Mouse (Mus musculus) right cerebral cortex, postnatal 25 days (tissue): ENCODE data around the gene Synpr.
A peak's percentile ranks its signal among the peaks of the same experiment; 100 is the strongest.

Experiments
- DNase-seq: peaks from one replicate; pipeline ENCODE4 v3.0.0; 2022

Synpr gene

DNA sequence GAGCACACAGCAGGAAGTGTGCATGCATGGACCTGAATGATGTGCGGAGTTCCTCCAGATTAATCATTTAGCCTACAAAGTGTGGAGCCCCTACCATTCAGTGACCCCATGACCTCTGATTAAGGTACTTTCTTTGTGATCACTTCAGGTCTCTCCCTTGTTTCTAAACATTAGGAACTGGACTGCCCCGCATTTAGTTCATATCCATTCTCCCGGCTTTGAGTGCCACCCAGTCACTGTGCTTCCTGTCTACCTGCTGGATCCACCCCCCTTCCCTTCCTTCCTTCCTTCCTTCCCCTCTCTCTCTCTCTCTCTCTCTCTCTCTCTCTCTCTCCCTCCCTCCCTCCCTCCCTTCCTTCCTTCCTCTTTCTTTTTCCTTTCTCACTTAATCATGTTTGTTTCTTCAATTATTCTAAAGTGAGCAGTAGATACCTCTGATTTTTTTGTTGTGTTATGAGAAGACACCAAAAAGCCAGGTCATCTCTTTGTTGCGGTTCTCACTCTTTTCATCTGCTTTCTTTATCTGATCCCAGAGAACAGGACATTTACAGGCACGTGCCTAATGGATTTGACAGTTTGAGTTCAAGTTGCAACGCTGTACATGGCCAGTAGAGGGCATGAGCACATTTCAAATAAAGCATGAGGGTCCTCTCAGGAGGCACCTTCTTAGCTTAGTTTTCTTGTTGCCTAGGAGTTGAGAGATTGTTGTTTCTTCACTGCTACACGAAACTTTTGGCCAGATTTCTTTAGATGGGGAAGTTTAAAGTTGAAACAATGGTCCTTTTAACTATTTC is 71.2 kb downstream of the Synpr start:
- DNase-seq, result peak; percentile 21

DNA sequence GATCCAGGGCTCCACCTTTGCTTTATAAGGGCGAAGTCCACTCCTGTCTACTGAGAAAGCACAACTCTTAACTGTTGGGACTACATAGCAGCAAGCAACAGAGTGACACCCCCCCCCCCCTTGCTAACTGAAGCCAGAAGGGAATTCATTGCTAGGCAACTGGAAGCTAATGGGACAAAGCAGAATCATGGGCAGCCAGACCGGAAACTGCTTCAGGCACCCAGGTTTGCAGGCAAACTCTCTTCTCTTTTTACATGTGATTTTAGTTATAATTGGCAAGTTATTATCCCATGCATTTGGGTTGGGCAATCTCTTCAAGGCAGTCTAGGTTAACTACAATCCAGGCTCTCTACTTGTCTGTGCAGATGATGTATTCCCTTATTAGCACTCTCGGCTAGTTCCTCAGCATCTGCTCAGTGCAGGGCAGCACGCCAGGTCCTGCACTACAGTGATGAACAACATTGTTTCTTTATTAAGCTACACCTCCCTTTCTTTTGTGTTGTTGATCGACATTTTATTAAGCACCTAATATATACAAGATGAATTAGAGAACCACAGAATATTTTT is 72.6 kb downstream of the Synpr start:
- DNase-seq, result no peak

DNA sequence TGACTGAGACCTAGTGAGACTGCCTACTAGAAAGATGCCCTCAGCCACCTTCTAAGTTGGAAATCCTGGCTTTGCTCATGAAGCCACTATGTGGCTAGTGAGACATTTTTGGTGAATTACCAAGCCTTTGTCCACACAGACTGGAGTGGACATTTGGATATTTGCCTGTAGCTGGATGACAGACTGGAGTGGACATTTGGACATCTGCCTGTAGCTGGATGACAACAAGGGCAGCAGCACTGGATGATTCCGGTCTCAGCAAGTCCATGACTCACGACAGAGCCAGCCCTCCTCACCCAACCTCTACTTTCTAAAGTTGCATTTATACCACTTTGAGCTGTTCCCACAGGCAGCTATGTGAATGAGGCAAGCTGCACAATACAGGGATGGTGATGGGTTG is 73.5 kb downstream of the Synpr start:
- DNase-seq, result no peak

DNA sequence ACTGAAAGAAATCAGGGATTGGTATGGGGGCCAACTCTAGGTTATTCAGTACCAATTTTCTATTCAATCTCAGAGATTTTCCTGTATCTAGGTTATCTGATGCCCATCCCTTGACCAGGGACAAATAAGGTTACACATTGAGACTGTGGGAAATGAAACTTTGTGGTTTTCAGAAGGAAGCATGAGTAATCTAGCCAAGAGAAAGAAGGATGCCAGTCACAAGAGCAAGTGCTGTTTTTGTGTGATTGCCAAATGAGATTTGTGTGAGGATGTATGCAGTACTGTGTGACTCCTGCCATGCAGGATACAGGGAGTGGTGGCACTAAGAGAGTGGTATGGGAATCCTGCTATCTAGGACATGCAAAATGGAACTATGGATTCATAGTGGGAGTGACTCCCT is 76.6 kb downstream of the Synpr start:
- DNase-seq, result no peak

DNA sequence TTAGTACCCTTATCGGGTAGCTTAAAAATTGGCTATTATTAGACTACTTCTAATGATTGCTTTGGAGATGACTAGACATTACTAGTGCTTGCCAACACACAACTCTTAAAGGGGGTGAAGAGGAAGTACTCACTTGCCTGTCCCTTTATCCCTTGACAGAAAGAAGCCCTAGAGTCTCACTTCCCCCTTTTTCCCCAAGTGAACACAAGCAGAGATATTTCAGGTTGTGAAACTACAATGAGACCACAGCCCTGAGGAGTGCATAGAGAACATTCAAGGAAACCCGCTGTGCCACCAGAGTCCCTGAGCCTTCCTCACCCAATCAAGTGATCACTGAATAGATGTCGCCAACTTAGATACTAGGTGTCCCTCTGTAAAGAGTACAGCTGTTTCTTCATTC is 77.1 kb downstream of the Synpr start:
- no peak for DNase-seq

DNA sequence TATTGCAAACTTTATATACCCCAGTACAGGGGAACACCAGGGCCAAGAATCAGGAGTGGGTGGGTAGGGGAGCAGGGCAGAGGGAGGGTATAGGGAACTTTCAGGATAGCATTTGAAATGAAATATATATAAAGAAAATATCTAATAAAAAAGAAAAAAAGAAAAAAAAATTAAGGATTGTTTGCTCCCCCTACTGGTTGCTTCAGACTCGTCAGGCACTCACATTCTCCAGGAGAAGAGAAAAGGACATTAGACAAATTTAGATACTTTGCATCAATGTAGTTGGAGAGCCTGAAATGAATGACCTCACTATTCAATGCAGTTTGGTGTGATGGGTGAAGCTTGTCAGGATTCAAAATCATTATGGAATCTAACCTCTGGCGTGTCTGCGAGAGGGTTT is 83.7 kb downstream of the Synpr start:
- no peak for DNase-seq

DNA sequence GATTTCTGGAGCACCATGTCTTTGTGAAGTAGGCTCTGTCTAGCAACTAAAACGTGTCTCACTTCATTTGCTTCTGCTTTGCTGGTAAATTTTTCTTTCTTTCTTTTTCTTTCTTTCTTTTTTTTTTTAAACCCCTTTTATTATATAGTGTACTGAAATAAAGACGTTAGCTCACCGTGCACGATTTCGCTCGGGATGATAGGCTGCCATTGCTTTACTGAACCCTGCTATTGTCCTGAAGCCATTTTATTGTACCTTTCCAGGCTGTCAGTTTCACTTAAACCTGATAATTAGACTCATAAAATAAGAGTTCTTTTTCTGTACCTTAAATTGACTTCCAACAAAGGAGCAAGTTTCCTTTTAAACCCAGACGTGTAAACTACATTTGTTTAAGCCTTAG is 104.5 kb downstream of the Synpr start:
- no peak for DNase-seq

DNA sequence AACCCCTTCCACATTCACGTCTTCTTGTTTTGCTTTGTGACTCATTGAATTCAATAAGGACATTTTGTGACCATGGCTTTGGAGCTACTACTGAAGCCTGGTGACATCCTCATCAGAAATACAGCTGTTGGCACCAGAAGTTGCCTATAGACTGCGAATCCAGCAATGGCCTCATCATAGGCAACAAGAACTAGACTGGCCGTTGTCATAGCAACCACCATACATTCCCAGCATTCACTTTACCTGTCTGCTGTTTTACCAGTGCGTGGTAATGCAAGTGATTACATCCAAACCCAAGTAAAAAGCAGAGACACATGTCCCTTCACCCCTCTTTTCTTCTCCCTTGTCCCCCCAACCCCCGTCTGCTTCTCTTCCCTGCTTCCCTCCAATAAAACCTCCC is 105.4 kb downstream of the Synpr start:
- DNase-seq, result no peak

DNA sequence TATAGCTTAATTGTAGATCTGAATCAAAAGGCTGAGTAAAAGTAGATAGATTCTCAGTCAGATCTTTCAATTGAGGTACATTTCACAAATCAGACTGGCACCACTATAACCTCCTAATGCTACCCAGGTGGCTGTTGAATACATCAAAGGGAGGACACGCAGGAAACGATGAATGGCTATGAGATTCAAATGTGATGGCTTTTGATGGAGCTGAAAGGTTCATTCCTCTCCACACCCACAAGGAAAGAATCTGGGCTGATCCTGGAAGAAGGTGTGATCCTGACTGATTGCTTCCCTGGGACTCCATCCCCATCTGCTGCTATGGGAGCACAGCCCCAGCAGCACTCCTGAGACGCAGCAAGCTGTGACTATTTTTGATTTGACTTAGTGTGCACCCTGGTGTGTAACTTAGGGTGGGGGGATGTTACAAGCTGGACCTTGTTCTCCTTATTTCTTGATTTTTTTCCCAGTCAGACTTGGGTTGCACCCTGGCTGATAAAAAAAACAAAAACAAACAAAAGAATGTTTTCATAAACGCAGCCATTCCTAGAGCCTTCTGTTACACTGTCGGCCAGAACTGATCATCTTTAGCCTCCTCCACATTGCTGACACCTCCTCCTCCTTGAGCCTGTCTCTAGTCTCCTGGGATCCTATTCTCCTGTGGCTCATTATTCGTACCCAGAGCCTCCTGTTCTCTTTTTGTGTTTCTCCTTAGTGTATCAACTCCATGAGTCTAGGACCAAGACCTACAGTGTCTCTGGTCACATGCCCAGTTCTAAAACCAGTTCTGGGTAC is 114.8 kb downstream of the Synpr start:
- peak; percentile 5 for DNase-seq

DNA sequence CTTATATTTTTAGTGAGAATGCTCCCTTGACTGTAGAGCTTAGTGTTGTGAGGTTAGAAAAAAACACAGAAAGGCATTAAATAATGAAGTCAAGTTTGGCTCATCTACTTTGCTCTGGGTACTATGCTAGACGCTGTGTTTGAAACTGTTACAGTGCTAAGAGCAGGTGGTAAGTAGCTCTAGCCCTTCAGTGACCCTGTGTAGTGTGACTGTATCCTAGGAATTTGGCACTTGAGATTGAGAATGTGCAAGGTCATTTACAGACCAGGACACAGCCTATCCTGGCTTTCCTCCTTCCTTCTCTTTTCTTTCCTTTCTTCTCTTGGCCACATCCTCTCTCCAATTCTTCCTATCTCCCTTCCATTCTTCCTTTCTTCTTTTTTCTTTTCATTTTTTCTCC is 127.1 kb downstream of the Synpr start:
- DNase-seq, result no peak

DNA sequence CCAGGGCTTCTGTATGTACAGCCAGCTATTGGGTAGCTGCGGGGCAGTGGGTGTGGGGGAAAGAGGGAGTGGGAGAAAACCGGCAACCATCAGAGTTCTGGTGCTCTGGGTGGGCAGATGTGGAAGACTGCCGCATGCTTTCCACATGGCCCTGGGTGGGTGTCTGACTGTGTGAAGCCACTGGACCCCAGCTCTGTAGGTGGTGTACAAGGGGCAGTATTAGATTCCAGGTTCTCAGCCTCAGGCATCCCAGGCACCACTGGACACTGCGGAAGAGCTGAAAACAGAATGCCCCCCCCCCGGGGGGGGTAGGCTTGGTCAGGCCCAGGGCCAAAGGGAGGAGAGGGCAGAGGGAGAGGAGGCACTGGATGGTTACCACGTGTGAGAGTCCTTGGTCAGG is 156.1 kb downstream of the Synpr start:
- DNase-seq, result no peak

DNA sequence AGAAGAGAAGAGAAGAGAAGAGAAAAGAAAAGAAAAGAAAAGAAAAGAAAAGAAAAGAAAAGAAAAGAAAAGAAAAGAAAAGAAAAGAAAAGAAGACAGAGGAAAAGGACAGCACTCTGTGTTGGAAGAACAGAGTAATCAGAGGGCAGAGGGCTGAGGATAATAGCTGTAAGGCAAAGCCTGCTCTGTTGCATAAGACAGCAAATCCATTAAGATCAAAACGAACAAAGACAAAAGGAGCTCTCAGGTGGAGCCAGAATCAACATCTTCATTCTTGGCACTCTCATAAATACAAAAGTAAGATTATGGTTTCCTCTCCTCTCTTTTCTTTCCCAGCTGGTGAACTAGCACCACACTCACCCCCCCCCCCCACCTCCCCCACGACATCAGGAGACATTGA is 160.3 kb downstream of the Synpr start:
- DNase-seq, result no peak

DNA sequence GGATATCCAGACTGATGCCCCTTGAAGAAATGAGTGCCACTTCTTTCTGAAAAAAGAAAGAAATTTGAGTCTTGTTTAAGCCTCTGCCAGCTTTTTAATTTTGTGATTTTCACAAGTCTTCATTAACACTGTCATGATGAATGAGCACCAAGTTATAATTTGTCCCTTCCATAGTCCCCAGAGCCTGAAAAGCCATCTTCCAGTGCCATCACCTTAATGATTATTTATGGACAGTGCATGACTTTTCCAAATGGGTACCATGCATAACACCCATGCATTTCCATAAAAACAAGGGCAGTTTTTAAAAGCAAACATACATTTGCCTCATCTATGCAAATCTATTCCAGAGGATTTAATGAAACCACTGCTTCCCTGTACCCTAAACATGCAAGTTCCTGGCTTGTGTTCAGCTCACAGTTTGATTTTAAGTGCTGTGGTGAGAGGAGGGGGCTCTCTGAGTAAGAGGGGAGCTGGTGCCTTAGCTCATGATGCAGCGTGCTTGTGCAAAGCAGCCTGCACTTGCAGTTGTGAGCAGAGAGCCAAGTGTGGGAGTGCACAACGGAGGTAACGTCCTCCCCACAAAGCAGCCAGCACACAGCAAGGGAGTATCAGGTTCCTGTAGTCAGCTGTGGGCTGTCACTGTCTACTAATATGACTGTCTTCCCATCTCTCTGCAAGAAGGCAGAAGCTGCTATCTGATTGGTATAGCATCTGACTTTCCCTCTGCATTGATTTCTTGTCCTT is 169.1 kb downstream of the Synpr start:
- no peak for DNase-seq

DNA sequence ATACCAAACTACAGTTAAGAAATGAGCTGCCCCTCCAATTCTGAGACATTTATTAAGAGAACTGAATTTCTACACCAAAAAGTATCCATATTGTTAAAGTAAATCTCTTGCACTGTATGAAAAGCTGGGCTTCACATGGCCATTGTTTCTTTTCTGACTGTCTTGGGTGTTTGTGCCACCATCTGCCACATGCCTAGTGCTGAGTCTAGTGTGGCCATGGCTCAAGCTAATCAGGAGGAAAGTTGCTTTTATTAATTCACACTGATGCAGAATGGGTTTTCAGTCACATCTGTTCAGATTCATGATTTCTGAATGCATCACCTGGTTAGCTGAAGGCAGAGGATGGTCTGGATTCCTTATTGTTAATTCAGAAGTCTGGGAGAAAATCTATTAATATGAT is 170.4 kb downstream of the Synpr start:
- no peak for DNase-seq

DNA sequence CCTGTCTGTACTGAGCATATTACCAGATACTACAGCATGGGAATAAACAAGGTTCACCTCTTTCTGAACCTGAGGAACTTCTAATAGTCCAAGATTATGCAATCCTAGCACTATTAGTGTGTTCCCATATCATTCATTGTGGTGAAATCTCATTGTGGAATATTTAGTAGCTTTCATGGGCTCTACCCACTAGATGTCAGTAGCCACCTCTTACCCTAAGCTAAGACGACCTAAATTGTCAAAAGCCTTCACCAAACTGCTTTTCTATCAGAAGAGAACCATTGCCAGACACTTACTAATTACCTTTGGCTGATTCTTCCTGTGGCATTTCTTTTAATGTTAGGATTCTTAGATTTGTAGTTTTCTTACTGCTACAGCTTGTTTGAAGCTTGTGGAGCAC is 174.8 kb downstream of the Synpr start:
- no peak for DNase-seq

DNA sequence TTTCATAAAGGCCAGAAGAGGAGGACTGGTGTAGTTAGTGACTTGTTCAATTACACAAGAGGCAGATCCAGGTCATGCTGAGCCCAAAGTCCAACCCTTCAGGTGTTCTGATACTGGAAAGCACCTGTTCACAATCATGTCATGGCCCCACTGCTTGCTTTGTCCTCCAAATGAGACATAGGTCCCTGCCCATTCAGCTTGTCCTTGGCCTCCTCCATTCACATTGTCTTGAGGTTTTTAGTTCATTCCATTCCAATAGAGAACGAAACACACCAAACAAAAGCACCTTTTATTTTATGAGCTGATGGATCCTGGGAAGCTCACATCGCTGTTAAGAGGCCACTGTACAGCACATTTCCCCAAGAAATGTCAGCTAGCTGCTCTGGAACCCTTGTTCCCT is 184.6 kb downstream of the Synpr start:
- no peak for DNase-seq

DNA sequence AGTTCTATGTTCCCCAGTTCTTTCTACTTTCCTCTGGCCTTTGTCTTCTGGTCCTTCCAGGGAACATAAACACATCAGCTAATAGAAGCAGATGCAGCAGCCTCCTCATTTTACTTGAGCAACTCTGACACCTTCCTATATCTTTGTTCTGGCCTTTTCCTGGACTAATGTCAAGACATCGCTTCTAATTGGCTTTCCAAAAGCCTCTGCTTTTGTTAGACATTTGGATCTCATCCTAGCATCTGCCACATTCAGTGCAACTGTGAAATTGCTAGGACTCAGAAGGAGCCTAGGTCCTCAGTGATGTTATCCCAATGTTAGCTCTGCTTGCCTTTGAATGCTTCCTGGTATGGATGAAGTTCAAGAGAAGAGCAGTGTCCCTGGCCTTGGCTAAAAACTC is 193.2 kb downstream of the Synpr start:
- DNase-seq, result no peak

DNA sequence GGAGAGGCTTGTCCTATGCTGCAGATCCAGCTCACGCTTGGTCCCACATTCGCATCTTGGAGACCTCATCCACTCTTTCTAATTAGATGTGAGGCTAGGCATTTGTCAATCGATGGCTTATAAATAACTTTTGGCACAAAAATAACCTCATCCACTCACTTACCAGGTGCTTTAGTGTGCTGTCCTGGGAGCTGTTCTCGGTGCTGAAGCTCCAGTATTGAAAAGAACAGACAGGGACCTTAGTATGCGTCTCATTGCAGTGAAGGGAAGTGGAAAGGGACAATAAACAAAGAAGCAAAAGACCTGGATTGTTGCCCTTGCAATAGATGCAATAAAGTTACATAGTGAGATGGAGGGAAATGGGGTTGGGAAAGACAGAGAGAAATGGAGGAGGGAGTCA is 220.8 kb downstream of the Synpr start:
- DNase-seq, result no peak

DNA sequence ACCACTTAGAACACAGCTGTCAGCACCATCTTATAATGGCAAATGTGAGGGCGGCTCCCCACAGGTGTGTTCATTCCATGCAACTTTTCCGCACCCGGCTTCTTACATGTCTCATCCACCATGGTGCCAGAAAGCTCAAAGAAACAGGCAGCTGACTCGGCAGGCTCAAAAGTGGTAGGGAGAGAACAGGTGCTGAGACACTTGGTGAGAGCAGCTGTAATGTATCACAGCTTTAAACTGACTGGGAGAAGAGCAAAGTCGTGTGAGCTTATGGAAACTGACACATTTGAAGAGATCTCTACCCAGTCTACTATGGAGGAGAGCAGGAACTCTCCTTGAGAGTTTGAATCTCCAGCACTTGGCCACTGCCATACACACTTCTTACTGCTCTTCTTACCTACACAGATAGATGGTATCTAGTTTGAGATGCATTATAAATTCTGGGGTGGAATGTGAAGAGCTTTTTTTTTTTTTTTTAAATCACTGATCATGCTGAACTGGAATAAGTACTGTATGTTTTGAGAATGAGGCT is 234.1 kb downstream of the Synpr start:
- DNase-seq, result peak; percentile 5

DNA sequence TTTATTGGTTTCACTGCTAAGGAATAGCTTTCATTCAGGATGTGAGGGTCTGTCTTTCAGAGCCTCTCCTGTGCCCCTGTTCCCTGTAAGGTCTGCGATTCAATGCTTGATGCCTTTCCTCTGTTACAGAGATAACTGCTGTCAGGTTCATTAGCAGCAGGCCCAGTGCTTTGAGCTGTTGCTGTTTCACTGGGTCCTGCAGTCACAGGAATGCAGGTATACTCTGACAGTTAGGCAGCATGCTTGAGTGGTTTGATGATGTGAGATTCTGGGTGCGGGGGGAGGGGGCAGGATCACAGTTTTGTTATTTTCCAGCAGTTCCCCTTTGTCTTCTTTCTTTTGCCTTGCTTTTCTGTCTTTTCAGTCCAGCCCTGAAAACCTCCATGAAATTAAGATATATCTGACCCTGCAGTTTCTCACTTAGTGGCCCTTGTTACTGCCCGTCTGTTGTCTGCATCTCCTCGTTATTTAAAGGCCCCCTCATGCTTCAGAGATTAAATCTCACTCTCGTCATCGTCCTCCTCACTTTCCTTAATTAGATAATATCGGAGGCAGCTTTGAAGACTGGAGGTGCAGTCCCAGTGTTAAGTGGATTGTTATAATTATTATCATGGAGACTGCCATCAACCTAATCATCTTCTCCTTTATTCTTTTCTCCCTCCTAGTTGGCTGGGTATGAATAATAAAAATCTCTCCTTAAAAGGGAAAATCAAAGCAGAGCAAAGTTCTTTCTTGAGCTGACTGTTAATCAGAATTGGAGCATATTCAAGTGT is 234.8 kb downstream of the Synpr start:
- no peak for DNase-seq

DNA sequence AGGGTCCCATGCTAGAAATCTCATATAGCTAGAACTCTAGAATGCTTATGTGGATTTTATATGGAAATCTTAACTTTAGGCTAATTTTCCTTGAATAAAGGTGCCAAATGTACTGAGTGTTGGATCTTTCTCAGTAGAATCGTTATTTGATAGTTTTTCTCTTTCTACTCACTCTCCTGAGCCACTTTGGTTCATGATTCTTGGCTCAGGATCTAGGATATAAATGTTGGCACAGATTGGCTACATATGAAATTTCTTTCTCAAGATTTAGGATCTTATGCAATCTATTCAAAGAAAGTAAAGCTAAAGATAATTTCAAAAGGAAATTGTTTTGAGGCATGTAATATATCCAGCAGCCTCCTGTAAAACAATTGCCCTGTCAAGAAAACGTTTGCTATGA is 263.2 kb downstream of the Synpr start:
- DNase-seq, result no peak

DNA sequence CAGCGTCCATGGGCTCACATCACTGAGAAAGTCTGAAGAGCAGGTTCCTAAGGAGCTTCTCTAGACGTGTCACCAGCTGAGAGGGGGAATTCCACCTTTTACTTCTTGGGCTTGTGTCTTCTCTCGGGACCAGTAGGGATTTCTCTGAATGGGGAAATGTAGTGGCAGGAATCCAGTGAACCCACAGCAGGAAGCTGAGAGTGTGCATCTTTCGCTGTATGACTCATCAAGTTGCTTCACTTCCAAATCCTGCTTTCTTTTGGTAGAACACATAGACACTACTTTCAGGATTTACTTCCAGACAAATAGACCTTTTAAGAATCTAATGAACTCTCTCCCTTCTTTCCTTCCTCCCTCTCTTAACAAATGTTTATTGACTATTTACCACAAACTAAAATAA is 266.6 kb downstream of the Synpr start:
- DNase-seq, result peak; percentile 8
